Mouse (Mus musculus) heart, adult 18-20 months (tissue): ENCODE results near the gene Naglu. TPM values are rescaled to one million over a fixed set of nuclear protein-coding genes. Genes with fewer than 3 reads are reported as not detected.

Experiments
- DNase-seq, 2 experiments: peaks; one replicate each; pipeline ENCODE4 v3.0.0; 2021 to 2022; ENCODE audit warnings: mixed read lengths in 1 of 2
- total RNA-seq, 2 experiments: library from RNA; stranded (reverse); gene quantifications; 2 replicates each; pipeline ENCODE4 v1.2.3; 2021

Gene Naglu
- total RNA-seq, 2 experiments from 2014 or later, result 7.2 to 8.4 TPM

DNA sequence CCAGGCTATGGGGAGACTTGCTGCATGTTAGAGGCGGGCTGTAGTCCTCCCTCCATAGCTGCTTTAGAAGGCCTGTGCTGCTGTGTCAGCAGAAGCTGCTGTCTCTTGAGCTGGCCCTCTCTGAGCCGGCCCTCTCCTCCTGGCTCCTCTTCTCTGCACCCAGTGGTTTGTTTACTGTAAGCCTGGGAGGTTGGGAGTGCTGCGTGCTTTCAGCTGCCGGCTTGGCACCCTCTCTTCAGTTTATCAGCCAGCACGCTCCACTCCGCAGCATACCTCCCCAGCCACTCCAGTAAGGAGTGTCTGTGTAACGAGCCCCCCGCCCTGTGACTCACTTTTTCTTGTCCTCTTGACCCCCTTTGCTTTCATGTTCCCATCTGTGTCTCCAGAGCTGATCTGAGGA, 12.9 kb upstream of the Naglu start:
- DNase-seq, result peak; percentile 74 to 84

DNA sequence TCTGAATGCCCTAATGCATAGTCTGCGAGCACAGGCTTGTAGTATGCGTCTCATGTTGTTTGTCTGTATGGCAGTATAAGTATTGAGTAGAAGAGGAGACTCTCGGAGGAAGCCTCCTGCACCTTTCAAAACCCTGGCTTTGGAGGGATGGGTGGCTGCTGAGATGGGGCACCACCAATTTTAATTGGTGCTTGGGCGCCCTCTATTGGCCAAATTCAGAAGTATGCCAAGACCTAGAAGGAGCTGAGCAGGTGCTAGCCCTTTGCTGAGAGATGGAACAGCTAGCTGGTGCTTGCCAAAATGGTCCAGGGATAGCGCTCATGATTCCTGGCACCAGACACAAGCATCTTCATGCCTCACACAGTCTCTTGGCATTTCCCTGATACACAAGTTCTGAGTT, 12.0 kb upstream of the Naglu start:
- peak; percentile 91 to 96 for DNase-seq

DNA sequence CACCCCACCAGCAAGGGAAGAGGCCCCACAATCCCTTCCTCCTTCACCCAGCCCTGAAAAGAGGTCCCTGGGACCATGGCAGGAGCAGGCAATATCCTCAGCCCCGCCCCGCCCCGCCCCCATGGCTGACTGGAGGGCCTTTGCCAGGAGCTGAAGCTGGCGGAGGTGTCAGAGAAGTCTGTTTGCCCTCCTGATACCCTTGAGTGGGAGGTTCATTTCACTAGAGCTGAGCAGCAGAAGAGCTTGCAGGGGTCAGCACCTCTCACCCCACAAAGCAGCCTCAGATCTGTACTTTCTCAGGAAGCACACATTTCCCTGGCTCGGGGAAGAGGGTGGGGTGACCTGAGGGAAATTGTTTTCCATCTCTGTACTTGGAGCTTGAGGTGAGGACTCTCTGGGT, 11.1 kb upstream of the Naglu start:
- peak; percentile 68 to 87 for DNase-seq

DNA sequence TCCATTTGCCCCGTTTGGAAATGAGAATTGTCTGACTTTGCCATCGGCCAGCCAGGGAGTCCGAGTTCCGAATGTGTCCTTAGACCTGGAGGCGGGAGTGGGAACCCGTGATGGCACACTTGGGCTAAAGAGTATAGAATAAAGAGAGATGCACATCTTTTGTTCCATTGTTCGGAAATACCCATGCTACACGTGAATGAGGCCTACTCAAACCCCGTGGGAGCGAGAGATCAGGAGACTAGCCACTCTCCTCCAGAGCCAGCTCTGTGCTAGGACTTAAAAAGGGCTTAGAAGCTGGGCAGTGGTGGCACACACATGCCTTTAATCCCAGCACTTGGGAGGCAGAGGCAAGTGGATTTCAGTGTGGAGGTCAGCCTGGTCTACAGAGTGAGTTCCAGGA, 10.3 kb upstream of the Naglu start:
- DNase-seq, result no peak

DNA sequence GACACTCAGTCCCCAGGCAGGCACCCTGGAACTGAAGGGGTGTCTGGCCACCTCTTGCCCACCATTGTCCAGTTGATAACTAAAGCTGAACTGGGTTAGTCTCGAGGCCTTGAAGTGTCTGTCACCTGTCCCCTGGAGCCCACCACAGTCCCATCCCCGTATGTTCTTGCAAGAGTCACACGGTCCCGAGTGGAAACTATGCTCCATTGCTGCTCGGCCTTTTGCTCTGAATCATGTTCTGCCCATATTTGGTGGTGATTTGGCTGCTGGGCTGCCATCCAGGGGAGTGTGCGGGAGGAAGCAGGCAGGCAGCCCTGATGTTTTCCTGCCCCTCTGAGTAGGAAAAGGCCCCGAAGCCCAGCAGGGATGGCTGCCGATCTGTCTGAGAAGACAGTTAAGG, 9.7 kb upstream of the Naglu start:
- peak; percentile 89 to 92 for DNase-seq

DNA sequence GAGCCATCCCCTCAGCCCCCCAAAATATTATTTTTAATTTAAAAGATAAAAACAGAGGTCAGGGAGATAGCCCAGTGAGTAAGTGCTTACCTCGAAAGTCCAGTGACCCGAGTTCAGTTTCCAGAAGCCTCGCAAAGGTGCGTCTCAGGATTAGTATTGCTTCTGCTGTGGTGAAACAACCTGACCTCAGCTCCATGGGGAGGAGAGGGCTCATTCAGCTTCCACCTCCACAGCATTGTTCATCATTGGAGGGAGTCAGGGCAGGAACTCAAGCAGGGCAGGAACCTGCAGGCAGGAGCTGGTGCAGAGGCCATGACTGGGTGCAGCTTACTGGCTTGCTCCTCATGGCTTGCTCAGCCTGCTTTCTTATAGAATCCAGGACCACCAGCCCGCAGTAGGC, 8.8 kb upstream of the Naglu start:
- DNase-seq, result no peak

DNA sequence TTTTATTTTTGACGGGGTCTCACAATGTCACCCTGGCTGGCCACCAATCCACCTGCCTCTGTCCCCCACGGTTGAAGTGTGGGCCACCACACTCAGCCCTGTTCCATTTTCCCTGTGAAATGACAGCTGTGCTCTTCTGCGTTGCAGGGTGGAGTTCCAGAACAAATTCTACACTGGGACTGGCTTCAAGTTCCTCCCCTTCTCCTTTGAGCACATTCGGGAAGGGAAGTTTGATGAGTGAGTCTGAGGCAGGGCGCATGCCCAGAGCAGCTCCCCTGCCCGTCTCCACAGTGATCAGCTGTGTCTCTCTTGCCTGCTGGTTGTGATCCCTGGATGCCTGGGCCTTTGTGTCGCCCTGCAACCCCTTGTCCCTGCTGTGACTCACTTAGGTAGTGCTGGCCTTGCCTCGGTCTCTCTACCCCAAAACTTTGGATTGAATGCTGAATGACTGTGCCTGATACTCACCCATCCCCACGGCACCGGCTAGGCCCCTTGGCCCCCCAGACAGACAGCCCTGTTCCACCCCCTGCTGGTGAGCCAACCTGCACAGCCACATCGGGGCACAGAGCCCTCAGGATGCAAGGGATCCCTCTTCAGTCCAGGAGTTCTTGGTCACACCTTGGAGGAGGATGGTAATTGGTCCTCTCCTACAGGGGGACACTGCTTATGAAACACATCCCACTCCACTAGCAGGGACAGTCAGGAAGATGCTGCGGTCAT, 7.5 kb upstream of the Naglu start:
- peak; percentile 82 to 92 for DNase-seq

DNA sequence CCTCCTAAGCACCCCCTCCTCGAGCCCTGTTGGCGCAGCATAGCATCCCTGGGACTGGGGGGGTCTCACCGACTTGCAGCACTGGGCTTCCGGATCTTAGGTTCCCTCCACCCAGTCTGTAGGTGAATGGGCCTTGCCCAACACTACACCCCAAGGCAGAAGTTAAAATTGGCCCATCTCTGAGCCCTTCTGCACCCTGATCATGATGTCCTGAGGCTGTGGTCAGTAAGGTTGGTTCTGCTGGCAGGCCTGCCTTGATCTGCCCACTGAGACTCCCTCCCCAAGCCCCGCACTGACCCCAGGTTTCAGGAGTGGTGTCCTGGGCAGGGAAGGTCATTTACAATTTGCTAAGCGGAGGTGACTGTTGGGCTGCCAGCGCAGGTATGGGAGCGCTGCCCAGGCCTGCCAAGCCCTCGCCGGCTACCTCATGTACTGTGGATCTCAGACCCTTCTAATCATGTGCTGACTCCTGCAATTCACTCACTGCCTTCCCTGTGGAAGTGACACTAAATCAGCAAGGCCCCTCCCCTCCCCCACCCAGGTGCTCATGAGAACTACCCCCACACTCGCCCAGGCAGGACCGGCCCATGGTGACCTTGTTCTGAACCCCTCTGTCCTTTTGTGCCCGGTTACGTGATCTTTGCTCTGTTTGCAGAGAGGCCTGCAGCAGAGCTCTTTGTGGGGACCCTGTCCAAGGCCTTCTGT, 6.7 kb upstream of the Naglu start:
- DNase-seq, result no peak

DNA sequence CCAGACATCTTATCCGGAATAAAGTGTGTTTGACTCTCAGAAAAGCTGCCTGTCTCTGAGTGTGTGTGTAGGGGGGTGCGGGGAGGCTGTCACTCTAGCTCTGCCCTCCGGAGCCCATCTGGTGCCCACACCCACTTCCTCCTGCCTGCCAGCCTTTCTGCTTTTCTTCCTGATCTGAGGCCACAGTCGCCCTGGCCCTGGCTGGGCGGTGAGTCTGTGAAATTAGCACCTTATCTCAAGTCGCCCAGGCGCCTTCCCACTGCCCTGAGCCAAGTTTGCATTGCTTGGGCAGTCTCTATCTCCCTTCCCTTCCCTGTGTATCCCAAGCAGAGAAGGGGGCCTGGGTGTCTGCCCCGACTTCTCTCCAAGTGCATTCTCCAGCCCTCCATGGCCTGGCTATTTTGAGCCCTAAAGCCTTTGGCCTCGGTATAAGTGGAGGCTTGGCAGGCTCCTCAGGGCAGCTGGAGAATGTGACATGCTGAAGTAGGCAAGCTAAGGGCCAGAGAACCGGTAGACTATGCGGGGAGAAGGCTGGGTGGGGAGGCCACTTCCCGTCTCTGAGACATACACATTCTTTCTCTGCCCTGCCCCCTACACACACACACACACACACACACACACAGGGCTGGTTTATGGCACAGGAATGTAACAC, 6.0 kb upstream of the Naglu start:
- DNase-seq, result peak; percentile 84 to 91

DNA sequence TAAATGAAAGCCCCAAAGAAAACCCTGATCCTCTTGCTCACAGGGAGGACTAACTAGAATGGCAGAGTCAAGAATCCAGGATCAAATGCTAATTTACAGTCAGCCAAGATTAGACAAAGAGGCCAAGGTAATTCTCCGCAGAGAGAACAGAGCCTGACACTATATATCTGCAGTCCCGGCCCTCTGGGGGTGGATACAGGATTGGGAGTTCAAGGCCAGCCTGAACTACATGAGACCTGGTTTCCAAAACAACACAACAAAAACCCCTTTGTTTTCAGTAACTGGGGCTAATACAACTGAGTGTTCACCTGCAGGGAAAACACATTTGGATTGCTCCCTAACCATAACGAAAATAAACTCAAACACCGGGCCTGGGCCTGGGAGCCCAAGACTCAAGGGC, 5.3 kb upstream of the Naglu start:
- no peak for DNase-seq

DNA sequence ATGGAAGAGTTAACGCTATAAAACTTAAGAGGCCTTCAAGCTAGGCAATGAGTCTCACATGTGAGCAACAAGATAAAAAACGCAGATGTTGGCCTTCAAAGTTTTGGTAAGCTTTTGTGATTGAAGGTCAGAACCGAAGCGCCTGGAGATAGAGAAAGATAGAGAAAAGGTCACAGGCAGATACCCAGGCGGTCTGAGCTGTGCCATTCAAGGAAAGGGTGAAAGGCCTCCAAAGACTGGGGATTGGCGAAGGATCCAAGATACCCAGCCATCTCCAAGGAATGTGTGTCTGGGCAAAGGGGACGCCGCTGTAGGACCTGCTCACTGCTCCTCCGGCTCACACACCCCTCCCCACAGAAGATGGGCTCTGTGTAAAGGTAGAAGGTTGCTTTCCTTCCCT, 4.8 kb upstream of the Naglu start:
- no peak for DNase-seq

DNA sequence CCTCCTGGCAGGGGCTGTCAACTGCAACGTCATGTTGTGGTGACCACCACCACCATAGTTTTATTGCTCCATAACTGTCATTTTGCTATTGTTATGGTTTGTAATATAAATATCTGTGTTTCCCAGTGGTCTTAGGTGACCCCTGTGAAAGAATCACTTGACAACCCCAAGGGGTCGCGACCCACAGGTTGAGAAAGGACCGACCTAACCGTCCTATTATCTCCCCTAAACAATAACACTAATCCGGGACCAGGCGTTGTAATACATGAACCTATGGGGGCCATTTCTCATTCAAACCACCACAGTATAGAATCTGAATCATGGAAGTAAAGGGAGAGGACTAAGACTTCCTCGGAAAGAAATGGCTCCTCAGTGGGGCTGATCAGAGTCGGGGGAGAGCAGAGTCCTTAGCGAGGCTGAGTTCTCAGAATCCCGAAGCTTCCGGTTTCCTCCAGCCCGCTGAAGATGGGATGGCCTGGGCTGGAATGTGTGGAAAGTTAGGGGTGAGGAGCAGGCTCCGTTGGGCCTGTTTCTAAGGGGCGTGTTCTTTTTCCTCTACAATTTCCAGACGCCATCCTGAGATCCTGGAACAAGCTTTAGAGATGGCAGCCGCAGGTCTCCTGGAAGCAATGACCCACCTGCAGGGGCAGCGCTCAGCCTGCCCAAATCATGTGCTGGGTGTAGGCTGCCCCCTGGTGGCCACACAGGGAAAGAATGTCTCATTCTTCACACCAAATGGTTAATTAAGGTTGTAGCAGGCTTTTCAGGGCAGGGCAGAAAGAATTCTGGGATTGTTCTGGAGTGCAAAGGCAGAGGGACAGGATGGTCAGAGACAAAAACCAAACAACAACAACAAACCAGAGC, 3.0 kb upstream of the Naglu start:
- DNase-seq, result peak; percentile 83 to 89

DNA sequence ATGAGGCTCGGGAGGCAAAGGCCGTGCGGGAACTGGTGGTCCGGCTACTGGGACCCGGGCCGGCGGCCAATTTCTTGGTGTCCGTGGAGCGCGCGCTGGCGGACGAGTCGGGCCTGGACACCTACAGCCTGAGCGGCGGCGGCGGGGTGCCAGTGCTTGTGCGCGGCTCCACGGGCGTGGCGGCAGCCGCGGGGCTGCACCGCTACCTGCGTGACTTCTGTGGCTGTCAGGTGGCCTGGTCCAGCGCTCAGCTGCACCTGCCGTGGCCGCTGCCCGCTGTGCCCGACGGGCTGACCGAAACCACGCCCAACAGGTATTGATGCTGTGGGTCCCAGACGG, 346 bp downstream of the Naglu start:
- no peak for DNase-seq

DNA sequence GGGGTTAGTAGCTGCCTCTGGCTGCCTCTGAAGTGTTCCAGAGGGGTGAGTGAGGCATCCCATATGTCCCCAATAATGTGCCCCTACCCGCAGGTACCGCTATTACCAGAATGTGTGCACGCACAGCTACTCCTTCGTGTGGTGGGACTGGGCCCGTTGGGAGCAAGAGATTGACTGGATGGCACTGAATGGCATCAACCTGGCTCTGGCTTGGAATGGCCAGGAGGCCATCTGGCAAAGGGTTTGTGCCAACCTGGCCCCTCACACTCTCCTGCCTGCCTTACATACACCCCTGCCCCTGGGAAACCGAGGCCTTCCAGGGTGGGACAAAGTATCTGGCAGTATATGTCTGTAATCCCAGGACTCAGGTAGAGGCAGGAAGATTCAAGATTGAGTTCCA, 1.2 kb downstream of the Naglu start:
- no peak for DNase-seq

DNA sequence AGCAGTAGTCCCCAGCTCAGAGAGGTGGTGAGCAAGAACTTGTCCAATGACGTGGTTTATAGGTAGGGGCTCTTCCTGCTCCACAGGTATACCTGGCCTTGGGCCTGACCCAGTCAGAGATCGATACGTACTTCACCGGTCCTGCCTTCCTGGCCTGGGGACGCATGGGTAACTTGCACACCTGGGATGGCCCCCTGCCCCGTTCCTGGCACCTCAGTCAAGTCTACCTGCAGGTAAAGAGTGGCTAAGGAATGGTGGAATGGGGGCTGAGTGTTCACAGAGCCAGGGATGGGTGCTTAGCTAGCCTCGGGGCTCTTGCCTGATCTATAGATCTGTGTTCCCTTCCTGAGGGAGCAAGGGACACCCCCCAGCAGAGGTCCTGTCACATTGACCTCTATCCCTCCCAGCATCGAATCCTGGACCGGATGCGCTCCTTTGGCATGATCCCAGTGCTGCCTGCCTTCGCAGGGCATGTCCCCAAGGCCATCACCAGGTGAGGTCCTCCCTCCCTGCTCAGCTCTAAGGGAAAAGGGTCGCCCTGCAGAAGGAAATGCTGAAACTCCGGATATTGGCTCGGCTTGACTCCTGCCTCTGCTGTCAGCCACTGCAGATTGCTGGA, 2.1 kb downstream of the Naglu start:
- DNase-seq, result no peak

DNA sequence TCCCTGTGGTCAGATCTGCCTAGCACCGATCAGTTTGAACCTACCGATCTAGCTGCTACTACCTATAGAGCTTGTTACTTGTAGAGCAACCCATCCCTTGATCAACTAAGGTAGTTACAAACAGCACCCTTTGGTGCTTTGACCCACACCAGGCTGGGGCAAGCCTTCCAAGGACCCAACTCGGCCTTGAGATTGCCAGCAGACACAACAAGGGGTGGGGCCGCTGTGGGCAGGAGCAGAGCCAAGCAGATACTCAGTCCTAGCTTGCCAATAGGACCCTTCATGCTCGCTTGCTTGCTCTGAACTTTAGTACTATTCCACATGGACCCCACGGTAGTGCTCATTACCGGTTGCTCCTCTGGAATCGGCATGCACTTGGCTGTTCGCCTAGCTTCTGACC, 8.3 kb downstream of the Naglu start, which contains the start of gene Hsd17b1:
Gene Hsd17b1, plus strand, starts transcription at position 291 of the 400 bp plus-strand sequence.
- no peak for DNase-seq

DNA sequence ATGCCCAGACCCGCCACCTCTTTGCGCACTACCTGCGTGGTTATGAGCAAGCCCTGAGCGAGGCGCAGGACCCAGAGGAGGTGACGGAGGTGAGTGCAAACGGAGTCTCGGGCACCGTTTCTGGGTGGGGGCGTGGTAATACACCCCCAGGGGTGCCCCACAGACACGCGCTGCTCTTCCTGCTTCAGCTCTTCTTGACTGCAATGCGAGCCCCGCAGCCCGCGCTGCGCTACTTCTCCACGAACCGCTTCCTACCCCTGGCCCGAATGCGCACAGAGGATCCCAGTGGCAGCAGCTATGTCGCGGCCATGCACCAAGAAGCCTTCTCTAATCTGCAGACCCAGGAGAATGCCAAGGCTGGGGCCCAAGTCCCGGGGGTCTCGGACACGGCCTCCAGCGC, 9.9 kb downstream of the Naglu start:
- no peak for DNase-seq

DNA sequence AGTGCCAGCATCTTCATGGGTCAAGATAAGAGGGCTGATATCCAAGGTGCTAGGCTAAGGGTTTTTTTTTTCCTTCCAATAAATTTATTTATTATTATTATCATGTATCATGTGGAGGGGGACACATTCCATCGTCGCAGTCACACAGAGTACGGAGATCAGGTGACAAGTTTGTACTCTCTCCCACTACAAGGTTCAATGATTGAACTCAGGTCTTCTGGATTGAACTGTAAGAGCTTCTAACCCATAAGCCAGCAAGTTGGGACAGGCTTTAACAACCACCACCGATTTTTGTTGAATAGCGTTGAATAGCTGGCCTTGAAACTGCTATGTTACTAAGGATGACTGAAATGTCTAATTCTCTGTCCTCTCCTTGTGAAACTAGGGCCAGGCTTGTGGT, 10.6 kb downstream of the Naglu start:
- no peak for DNase-seq

DNA sequence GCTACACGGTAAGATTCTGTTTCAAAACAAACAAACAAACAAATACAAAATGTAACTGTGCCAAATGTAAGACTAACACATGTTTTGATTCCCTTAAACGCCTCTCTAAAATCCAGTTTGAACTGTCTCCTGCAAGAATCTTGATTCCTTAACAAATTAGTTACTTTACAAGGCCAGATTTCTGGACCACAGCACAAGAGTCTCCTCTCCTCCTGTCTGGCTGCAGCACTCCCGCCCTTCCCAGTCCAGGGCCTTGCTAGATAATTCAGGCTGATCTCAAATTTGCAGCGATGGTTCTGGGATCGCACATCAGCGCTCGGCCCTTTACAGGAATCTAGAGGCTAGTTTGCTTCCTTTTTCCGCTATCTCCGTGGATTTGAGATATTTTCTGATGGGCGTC, 11.8 kb downstream of the Naglu start:
- no peak for DNase-seq

DNA sequence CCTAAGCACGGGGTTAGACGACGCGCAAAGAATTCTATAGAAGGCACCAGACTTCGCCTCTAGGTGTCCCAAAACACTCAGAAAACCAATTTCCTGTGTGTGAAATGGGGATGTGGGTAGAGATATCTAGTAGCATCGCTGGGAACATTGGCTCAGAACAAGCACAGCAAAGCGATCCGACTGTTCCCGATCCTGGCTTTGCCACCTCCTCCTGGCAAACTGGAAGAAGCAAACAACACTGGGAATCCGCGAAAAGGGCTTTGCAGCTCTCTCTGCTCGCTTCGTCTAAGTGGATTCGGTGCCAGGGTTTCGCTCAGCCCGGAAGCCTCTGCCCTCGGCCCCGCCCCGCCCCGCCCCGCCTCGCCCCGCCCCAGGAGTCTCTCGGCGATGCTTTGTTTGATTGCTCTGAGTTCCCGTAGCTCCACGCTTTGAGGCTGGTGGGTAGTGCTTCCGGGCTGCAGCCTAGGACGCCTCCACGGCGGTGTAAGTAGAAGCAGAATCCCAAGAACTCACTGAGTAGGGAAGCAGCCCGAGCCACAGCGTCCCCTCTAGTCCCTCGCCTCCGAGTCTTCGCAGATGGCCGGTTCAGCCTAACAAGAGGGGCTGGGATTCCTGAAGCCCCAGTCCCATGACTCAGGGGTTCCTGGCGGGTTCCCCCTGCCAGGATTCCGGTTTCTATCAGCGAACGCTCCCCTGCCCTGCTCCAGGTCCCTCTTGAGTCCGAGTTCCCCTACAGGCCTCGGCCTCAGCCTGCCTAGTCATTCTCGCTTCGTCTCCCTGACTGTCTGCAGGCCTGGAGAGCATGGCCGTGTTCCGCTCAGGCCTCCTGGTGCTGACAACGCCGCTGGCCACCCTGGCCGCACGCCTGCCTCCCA, 12.6 kb downstream of the Naglu start, which contains the start of gene Coasy:
Gene Coasy, plus strand, starts transcription at position 358 of the 875 bp plus-strand sequence.
- peak; percentile 92 for DNase-seq
